Mouse (Mus musculus): ENCODE results near the gene Myh1. TPM values are rescaled to one million over a fixed set of nuclear protein-coding genes. Genes with fewer than 3 reads are reported as not detected.

Gene Myh1
- under 1 TPM; 0.32 to 0.45 TPM for total RNA-seq (2021)

DNA sequence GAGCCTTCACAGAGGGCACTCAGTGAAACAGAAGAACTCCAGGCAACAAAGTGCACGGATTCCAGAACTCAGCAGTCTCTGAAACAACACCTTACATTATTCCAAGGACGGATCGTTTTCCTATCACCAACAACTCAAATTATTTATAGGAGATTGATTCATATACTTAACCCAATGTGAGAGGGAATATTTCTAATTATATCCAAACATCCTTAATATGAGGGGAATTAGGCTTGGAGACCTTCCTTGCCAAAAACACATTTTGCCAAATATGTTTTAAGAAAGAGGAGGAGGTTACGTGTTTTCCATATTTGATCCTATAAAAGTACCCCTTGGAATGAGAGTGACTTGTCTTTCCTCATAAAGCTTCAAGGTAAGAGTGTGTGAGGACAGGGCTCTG, at the start of gene Myh1:
Gene Myh1 (plus strand): TSS at position 301 of the 400 bp plus-strand sequence.
- DNase-seq (ENCODE audit: extremely low spot score in 1 of 2, low spot score in 2 of 2): no peak
- intact Hi-C loops (cut with DNase I): no loop called here

DNA sequence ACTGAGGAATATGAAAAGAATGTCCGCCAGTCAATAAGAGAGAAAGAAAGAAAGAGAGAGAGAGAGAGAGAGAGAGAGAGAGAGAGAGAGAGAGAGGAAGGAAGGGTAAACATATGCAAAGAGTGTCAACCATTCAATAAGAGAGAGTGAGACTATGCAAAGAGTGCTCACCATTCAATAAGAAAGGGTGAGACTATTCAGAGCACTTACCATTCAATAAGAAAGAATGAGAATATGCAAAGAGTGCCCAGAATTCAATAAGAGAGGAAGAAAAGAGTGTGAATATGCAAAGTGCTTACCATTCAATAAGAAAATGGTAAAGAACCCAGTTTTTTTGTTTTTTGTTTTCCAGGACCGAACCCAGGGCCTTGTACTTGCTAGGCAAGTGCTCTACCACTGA, 49.6 kb upstream of the Myh1 start:
- intact Hi-C loops (cut with DNase I): no loop called here

DNA sequence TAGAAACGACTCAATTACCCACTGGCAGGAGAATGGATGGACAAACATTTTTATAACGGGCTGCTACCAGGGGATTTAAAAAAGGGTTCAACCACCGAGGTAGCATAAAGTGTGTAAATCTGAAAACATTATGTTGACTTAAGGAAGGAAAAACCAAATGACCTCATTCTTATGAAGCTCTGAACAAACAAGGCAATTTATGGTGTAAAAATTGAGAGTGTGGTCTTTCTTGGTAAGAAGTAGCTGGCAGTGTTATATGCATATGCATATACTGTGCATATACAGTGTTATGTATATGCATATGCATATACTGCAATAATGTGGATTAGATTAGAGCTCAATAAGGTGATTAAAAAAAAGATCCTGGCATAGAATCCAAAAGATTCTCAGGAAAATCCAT, 48.7 kb upstream of the Myh1 start:
- no peak for DNase-seq (ENCODE audit: extremely low spot score in 1 of 2, low spot score in 2 of 2)
- intact Hi-C loops (cut with DNase I): no loop called here

More for the DNA sequence above, 49.6 kb upstream of the Myh1 start:
- DNase-seq (ENCODE audit: extremely low spot score in 1 of 2, low spot score in 2 of 2): no peak

DNA sequence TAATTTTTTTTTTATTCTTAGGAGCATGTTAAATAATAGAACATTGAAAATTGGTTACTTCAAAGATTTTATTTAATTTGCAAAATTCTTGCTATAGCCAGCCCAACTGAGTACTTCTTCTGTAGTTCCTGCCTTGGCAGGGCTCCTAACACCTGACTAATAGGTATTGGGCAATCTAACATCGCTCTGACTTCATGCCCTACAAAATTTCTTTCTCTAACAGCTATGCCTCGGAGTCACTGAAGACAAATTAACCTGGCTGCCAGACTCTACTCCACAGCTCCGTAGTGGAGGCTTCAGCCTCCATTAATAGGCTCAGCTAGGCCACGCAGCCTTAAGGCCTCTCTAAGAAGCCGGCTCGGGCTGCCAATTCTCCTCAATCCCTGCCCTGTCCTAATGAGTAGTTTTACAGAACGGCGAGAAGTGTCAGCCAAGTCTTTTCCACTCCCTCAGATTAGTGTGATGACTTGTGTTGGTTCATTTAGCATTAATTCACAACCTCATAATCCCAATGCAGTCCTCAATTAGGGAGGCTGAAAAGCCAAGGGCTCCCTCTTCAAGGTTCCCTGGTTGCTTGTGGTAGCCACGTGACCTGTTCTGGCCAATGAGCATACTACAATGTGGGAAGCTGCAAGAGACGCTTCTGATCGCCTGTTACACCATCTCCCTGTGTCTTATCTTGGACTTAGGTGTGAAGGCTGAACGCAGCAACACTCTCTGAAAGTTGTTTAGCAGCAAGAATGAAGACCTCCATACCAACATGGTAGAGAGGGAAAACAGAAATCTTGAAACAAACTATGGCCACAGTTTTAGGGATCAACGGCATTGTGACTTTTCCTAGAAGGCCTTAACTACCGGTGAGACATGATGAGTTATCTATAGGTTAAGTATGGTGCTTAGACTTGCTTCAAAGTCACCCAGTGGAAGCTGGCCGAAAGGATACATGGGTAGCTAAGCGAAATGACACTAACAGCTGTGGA, 47.9 kb upstream of the Myh1 start:
- no peak for DNase-seq (ENCODE audit: extremely low spot score in 1 of 2, low spot score in 2 of 2)
- intact Hi-C loops (cut with DNase I): no loop called here

DNA sequence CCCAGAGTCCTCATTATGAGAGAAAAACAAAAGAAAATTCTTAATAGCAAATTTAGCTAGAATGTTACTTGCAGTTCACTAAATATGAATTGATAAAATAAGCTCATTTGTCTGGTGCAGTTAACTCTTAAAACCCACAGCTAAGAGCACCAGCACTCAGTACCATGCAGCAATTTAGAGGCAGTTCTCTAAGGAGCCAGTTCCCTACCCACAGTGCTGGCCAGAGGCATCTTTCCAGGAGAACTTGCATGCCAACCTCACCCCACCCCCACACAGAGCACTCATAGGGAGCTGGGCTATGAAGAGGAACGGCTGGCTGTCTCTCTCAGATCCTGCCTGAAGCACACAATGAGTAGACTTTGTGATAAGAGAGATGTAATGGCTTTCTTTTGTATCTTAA, 46.7 kb upstream of the Myh1 start:
- intact Hi-C loops (cut with DNase I): no loop called here
- peak; percentile 50 to 51 for DNase-seq (ENCODE audit: extremely low spot score in 1 of 2, low spot score in 2 of 2)

DNA sequence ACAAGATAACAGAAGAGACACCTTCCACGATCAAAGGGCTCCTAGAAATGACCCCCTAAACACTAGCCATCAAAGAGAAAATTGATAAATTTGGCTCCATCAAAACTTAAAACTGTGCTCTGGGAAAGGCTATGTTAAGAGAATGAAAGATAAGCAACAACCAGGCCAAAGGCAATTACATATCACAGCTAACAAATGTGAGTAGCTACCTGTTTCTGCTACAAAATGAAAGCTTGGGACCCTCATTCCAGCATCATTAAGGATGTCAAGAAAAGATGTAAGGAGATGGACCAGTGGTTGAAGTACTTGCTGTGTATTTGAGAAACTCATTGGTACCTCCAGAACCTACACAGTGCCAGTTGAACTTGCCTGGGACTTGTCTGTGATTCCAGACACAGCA, 46.0 kb upstream of the Myh1 start:
- DNase-seq (ENCODE audit: extremely low spot score in 1 of 2, low spot score in 2 of 2): no peak
- intact Hi-C loops (cut with DNase I): no loop called here

DNA sequence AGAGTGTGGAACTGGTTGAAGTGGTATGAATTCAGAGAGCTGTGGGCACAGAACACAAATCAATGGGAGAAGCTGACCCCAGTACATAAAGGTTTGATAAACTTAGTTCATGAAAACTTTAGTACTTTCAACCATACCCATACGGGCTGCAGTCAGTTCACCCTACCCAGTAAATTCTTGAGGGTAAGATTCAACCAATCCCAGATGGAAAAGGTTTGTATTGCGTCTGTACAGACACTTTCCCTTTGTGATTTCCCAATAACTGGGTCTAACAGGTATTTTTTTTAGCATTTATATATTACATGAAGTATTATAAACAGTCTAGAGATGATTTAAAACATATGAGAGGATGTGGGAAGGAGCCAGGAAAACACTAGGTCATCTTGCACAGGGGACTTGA, 44.2 kb upstream of the Myh1 start:
- intact Hi-C loops (cut with DNase I): no loop called here
- DNase-seq (ENCODE audit: extremely low spot score in 1 of 2, low spot score in 2 of 2): no peak

DNA sequence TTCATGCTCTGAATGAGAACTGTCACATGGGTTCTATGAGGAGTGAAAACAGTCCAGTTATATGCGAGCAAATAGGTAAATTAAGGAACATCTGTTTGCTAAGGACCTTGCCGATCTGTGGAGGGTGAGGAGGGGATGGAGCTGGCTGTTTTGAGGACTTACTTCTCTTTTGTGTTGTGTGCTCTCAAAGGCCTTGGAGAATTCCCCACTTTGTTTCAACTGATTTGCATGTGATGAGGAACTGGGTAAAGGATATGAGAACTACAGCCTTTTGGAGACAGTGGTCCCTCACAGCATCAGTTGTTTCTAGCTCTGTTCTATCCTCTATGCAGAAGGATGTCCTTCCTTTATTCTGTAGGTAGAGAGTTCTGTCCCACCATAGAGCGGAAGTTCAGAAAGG, 39.7 kb upstream of the Myh1 start:
- intact Hi-C loops (cut with DNase I): no loop called here
- DNase-seq (ENCODE audit: extremely low spot score in 1 of 2, low spot score in 2 of 2): no peak

DNA sequence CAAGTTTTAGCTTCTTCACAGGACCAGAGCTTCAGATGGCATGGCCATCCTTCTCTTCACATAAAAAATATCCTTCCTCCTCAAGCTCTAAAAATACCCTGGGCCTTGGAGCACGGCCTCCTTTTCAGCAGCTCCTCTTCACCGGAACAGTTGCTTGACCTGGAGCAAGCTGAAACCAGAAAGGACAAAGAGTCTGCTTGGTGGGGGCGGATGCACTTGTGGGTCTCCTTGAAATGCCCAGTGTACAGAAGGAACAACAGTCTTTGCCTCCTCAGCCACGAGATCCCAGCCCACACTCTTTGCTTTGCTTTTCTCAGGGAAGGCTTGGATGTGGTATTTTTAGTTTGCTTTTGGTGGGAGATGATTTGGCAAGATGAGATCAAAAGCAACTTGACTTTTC, 36.2 kb upstream of the Myh1 start:
- intact Hi-C loops (cut with DNase I): no loop called here
- no peak for DNase-seq (ENCODE audit: extremely low spot score in 1 of 2, low spot score in 2 of 2)

DNA sequence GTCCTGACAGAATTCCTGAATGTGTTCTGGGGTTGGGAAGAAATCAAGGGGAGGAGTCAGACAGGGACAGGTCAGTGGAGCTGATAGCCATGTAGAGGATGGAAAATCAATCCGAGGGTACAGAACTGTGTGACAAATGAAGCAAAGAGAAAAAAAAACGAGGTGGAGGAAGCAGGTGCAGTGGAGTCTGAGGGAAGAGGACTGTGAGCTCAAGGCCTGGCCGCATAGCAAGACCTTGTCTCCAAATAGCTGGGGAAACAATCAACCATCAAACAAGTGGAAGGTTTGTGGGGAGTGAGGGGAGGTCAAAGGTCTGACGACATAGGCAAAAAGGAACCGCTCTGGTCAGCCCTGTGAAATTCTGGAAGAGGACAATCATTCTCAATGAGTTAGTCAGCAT, 35.0 kb upstream of the Myh1 start:
- intact Hi-C loops (cut with DNase I): no loop called here
- DNase-seq (ENCODE audit: extremely low spot score in 1 of 2, low spot score in 2 of 2): no peak

DNA sequence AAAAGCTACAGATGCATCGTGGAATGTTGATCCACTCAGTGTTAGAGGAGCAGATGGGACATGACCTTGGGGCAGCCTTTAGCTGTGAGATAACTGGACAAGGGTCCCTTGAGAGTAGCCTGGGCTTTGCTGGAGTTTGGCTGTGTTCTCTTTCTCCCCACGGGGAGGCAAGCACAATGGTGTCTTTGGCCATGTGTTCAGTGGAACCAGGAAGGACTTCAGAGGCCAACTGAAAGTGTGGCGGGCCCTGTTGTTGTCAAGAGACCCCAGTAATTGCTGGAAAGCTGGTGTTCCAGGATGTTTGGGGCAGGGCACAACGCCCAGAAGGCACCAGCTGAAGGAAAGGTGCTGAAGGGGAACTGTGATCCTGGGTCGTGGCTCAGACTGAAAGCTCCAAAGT, 30.6 kb upstream of the Myh1 start:
- intact Hi-C loops (cut with DNase I): no loop called here
- no peak for DNase-seq (ENCODE audit: extremely low spot score in 1 of 2, low spot score in 2 of 2)

DNA sequence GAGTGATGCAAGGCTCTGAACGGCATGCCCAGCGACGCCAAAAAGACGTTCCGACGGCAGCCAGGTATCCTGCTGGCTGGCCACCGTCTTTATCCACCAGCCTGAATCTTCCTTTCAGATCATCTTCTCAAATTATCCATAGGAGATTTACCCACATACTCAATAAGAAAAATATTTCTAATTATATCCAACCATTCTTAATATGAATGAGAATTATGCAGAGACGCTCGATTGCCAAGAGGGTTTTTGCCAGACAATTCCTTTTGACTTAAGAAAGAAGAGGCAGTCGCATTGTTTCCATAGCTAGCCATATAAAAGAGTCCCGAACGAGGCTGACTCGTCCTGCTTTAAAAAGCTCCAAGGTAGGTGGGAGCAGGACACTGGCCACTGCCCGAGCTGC, 29.1 kb upstream of the Myh1 start, which contains the start of gene Myh2:
Gene Myh2 (plus strand): TSS at position 301 of the 400 bp plus-strand sequence.
- DNase-seq (ENCODE audit: extremely low spot score in 1 of 2, low spot score in 2 of 2): no peak
- intact Hi-C loops (cut with DNase I): no loop called here

DNA sequence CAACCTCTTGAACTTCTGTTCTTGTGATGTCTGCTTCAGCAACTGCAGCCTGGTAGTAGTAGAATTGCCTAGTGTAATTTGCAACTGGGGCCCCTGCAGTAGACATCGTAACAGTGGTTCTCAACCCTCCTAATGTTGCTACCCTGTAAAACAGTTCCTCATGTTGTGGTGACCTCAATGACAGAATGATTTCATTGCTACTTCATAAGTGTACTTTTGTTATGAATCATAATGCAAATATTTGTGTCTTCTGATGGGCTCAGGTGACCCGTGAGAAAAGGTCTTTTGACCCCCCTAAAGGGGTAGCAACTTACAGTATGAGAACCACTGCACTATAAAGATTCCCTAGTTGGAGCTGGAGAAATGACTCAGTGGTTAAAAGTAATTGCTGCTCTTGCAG, 27.4 kb upstream of the Myh1 start:
- intact Hi-C loops (cut with DNase I): no loop called here
- no peak for DNase-seq (ENCODE audit: extremely low spot score in 1 of 2, low spot score in 2 of 2)

DNA sequence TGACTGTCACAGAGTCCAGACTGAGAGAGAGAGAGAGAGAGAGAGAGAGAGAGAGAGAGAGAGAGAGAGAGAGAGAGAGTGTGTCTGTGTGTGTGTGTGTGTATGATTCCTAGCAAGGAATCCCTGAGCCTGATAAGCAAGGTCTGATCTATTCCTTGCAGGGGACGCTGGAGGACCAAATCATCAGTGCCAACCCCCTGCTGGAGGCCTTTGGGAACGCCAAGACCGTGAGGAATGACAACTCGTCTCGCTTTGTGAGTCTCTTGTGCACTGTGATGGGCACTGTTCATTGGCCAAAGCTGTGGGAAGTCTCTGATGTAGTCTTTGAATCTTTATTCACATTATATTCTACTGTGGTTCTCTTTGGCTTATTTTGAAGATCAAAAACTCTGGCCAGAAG, 23.5 kb upstream of the Myh1 start:
- intact Hi-C loops (cut with DNase I): no loop called here

DNA sequence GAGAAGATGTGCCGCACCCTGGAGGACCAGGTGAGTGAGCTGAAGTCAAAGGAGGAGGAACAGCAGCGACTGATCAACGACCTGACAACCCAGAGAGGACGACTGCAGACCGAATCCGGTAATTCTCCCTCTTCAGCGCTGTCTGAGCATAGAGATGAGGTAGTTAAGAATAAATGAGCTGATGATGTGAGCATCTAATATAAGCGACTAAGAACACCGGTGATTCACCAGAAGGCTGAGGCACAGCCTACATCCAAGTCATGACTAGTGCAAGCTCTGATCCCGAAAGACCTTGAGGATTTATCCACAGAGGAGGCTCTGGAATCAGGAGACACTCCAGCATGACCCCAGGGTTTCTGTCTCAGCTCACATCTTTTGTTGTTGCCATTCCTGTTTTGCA, 9.5 kb upstream of the Myh1 start:
- intact Hi-C loops (cut with DNase I): no loop called here
- DNase-seq (ENCODE audit: extremely low spot score in 1 of 2, low spot score in 2 of 2): no peak

More for the DNA sequence above, 23.5 kb upstream of the Myh1 start:
- no peak for DNase-seq (ENCODE audit: extremely low spot score in 1 of 2, low spot score in 2 of 2)

DNA sequence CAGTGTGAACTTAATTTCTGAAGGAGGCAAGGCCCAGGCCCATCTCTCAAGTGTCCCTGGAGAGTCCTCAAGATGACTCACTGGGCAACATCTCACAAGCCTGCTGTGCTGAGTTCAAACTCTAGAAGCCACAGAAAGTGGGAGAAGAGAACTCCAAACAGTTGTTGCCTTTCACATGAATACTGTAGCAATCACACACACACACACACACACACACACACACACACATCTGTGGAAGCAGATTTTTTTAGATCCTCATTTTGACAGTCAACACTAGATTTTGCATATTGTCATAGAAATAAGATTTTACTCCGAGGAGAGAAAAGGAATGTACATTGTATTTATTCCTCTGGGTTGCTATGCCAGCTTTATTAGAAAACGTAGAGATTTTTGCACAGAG, 9.0 kb upstream of the Myh1 start:
- no peak for DNase-seq (ENCODE audit: extremely low spot score in 1 of 2, low spot score in 2 of 2)

DNA sequence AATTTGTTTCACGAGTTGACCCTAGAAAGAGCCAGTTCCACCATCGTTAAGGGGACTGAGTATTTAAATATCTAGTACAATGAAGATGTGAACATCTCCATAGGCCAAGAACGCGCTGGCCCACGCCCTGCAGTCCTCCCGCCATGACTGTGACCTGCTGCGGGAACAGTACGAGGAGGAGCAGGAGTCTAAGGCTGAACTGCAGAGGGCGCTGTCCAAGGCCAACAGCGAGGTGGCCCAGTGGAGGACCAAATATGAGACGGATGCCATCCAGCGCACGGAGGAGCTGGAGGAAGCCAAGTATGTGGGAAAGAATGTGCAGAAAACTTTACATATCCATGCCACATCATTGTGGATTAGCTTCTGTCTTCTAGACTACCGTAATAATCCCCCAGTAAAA, 8.4 kb upstream of the Myh1 start:
- intact Hi-C loops (cut with DNase I): no loop called here
- no peak for DNase-seq (ENCODE audit: extremely low spot score in 1 of 2, low spot score in 2 of 2)

More for the DNA sequence above, 9.0 kb upstream of the Myh1 start:
- intact Hi-C loops (cut with DNase I): no loop called here

DNA sequence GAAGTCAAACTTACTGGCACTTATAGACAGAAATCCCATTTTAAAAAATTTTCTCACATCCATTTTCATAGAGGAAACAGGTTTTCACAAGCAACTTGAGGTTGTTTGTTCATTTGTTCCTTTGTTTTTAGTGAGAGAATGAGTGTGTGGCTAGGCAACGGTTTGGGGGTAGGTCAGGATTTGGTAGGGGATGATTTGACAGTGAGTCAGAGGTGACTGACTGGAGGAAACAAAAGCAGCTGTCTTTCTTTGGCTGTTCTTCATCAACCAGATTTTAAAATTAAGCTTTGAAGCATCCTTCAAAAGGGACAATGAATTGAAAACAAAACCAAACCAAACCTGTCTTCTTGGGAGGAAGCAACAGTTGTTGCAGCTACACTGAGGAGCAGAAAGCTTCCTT, 531 bp upstream of the Myh1 start:
- intact Hi-C loops (cut with DNase I): no loop called here

DNA sequence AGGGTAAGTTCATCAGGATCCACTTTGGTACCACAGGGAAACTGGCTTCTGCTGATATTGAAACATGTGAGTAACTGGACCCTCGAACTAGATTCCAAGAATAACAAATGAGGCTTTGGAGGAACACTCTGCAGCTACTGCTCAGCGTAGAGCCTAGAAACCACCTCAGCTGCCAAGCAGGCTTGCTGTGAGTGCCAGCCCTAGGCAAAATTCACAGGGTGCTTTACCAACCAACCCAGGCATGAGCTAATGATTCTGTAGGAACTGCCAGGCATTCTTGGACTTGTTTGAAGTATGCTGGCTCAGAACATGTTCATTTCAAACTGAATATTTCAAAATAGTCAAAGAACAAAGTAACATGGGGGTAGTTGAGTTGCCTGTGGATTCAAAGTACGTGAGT, 4.9 kb downstream of the Myh1 start:
- intact Hi-C loops (cut with DNase I): no loop called here
- DNase-seq (ENCODE audit: extremely low spot score in 1 of 2, low spot score in 2 of 2): peak in 1 of 2 experiments; percentile 32

More for the DNA sequence above, 531 bp upstream of the Myh1 start:
- DNase-seq (ENCODE audit: extremely low spot score in 1 of 2, low spot score in 2 of 2): no peak

DNA sequence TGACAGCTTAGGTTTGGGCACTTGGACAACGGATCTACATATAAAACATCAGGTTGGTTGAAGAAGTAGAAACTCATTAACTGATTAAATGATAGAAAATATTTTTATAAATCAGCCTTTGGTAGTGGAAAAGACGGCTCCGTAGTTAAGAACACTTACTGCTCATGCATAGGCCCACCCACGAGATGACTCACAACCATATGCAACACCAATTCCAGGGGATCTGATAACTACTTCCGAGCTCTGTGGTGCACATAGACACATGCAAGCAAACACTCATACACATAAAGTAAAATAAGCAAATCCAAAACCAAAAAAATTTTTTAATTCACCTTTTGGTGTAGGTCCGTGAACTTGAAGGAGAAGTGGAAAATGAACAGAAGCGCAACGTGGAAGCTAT, 22.0 kb downstream of the Myh1 start:
- DNase-seq (ENCODE audit: extremely low spot score in 1 of 2, low spot score in 2 of 2): no peak
- intact Hi-C loops (cut with DNase I): no loop called here

DNA sequence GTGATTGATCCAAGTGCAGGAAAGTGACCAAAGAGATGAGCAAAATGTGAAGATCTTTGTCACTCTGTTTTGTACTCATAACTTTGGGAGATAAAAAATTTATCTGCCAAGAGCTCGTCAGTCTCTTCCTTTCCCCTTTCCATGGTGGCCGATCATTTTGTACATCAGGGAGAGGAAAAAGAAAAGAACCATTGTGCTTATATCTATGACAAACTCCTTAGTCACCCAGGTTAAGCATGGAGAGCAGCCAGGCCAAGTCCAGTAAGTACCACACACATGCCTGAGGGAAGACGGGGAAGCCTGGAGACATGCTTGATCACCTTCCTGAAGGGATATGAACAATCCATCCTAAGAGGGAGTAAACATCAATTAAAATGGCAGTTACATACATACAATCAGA, 24.6 kb downstream of the Myh1 start:
- DNase-seq (ENCODE audit: extremely low spot score in 1 of 2, low spot score in 2 of 2): no peak
- intact Hi-C loops (cut with DNase I): no loop called here
